Mouse (Mus musculus) heart, embryonic 14.5 days (tissue): Measurements from ENCODE around the gene Tcf21. TPM values are rescaled to one million over a fixed set of nuclear protein-coding genes. Genes with fewer than 3 reads are reported as not detected.
A peak's percentile ranks its signal among the peaks of the same experiment; 100 is the strongest.

ENCODE experiments used
- ATAC-seq: fragments of 200-750 bp; cut with Nextera tagmentation; 2 replicates; pipeline ENCODE4 v1.8.0; 2017; ENCODE audit warnings: low read depth, moderate TSS enrichment; ENCODE audit not compliant: insufficient number of reproducible peaks, insufficient read depth, low FRiP score
- H3K27ac ChIP-seq, 2 experiments: fragments of 200-500 bp in 1 of 2; fragments of 300-500 bp in 1 of 2; sonication (generic) in 1 of 2; replicated peaks in 1 of 2; 2 replicates each; pipeline ENCODE4 v1.5.1; 2012 to 2014; ENCODE audit warnings: low read depth in 2 of 2, low read length in 2 of 2, control low read depth in 1 of 2, mild to moderate bottlenecking in 1 of 2, mixed read lengths in 1 of 2; ENCODE audit not compliant: control insufficient read depth in 1 of 2, insufficient read depth in 1 of 2
- H3K27me3 ChIP-seq: fragments of 300-500 bp; sonication (generic); 2 replicates; pipeline ENCODE4 v1.6.1; 2014; ENCODE audit warnings: mild to moderate bottlenecking, low read length, control low read depth; ENCODE audit not compliant: control insufficient read depth, insufficient read depth
- H3K36me3 ChIP-seq: fragments of 300-500 bp; sonication (generic); 2 replicates; pipeline ENCODE4 v1.6.1; 2014; ENCODE audit warnings: mild to moderate bottlenecking, control low read depth, low read length, mixed read lengths; ENCODE audit not compliant: control insufficient read depth, insufficient read depth
- H3K4me1 ChIP-seq, 2 experiments: fragments of 200-500 bp in 1 of 2; fragments of 300-500 bp in 1 of 2; sonication (generic) in 1 of 2; 2 replicates each; pipeline ENCODE4 v1.6.1; 2012 to 2014; ENCODE audit warnings: low read length in 2 of 2, control low read depth in 1 of 2, mixed read lengths in 1 of 2; ENCODE audit not compliant: control insufficient read depth in 2 of 2, insufficient read depth in 2 of 2
- H3K4me2 ChIP-seq: fragments of 300-500 bp; sonication (generic); 2 replicates; pipeline ENCODE4 v1.6.1; 2014; ENCODE audit warnings: mild to moderate bottlenecking, low read length
- H3K4me3 ChIP-seq, 2 experiments: fragments of 200-500 bp in 1 of 2; fragments of 300-500 bp in 1 of 2; sonication (generic) in 1 of 2; 2 replicates each; pipeline ENCODE4 v1.5.1; 2012 to 2014; ENCODE audit warnings: low read length in 2 of 2, mild to moderate bottlenecking in 2 of 2, control low read depth in 1 of 2, low read depth in 1 of 2, moderate library complexity in 1 of 2; ENCODE audit not compliant: control insufficient read depth in 1 of 2, insufficient read depth in 1 of 2
- H3K9ac ChIP-seq: fragments of 300-500 bp; sonication (generic); 2 replicates; pipeline ENCODE4 v1.6.1; 2014; ENCODE audit warnings: mild to moderate bottlenecking, low read length
- H3K9me3 ChIP-seq: fragments of 300-500 bp; sonication (generic); 2 replicates; pipeline ENCODE4 v1.6.1; 2016; ENCODE audit warnings: low read length, control low read depth; ENCODE audit not compliant: control insufficient read depth
- WGBS: fragments of 180-500 bp; shearing (Covaris S2); extraction: QIAGEN DNeasy Blood & Tissue Kit; methylation state at CpG from one replicate; pipeline ENCODE4 v1.1.7; 2014; 5-methylcytosine and 5-hydroxymethylcytosine counted together
- polyA plus RNA-seq: library from polyadenylated mRNA; unstranded; fragments of >200 nt; fragmentation: Nextera tagmentation; extraction: Ambion mirVana; gene quantifications from 2 replicates; pipeline ENCODE4 v1.2.1, GENCODE M21; 2014

The Tcf21 gene
- polyA plus RNA-seq, 1 experiment from 2014 or later, result 71.6 TPM

- Histone ChIP-seq H3K36me3 (no peaks in the 10 kb centered on the region), H3K27me3 (peaks cover 80% of the 10 kb centered on the region), H3K4me1 (peaks cover 4 to 17% of the 10 kb centered on the region in 2 experiments; a peak in 3 of 4 replicates), H3K27ac (peak overlapping the region; percentile 6 to 59), H3K4me2 (peak overlapping the region; percentile 55), H3K4me3 (peak overlapping the region; percentile 12 to 29), H3K9me3 (no peaks in the 10 kb centered on the region), H3K9ac (peak overlapping the region; percentile 63)
- WGBS, result 11% methylated on average over 19 of the region's 19 CpGs
- no peak for ATAC-seq
Observed at GRCm38 (mm10) chr10:22815461-22816236, 4.3 kb downstream of the Tcf21 start.

GRCm38 (mm10) chr10:22814771-22815170, 5.2 kb downstream of the Tcf21 start:
- Histone ChIP-seq H3K4me2 (peak overlapping the region; percentile 55), H3K9ac (no peak overlapping the region), H3K9me3 (no peaks in the 10 kb centered on the region), H3K27me3 (peaks cover 81% of the 10 kb centered on the region), H3K4me1 (peaks cover 4 to 17% of the 10 kb centered on the region in 2 experiments; a peak in 3 of 4 replicates), H3K4me3 (peak overlapping the region; percentile 14 to 22; a peak in 3 of 4 replicates), H3K36me3 (no peaks in the 10 kb centered on the region), H3K27ac (peak overlapping the region; percentile 41 to 59; a peak in 3 of 4 replicates)
- no peak for ATAC-seq
- 2% methylated on average over 2 of the region's 2 CpGs for WGBS

- H3K27me3 ChIP-seq, result peaks cover 77% of the 10 kb centered on the region
- no peak overlapping the region for H3K4me3 ChIP-seq
- no peak overlapping the region for H3K9ac ChIP-seq
- no peaks in the 10 kb centered on the region for H3K9me3 ChIP-seq
- H3K4me1 ChIP-seq, result peaks cover 4 to 12% of the 10 kb centered on the region in 2 experiments; a peak in 3 of 4 replicates
- H3K4me2 ChIP-seq, result peak overlapping the region; percentile 37
- 2% methylated on average over 4 of the region's 8 CpGs for WGBS
- ATAC-seq, result no peak
- 0 out of 4 replicates have a peak overlapping the region, but pooled peaks of 1 of the 2 experiments have one; percentile 9 for H3K27ac ChIP-seq
- no peaks in the 10 kb centered on the region for H3K36me3 ChIP-seq
Observed at GRCm38 (mm10) chr10:22814294-22814693, 5.7 kb downstream of the Tcf21 start.

- no peak for ATAC-seq
- H3K27ac ChIP-seq, result peak overlapping the region; percentile 14 to 42; a peak in 3 of 4 replicates
- peaks cover 69% of the 10 kb centered on the region for H3K27me3 ChIP-seq
- H3K4me1 ChIP-seq, result peaks cover 4 to 9% of the 10 kb centered on the region in 2 experiments; a peak in 2 of 4 replicates
- peak overlapping the region; percentile 68 for H3K4me2 ChIP-seq
- peak overlapping the region; percentile 44; the same call in 1 of the 2 replicates for H3K9ac ChIP-seq
- H3K9me3 ChIP-seq, result no peaks in the 10 kb centered on the region
- WGBS, result 0% methylated on average over 18 of the region's 18 CpGs
- peak overlapping the region; percentile 30 to 32 for H3K4me3 ChIP-seq
- no peaks in the 10 kb centered on the region for H3K36me3 ChIP-seq
Observed at GRCm38 (mm10) chr10:22813317-22813960, 6.5 kb downstream of the Tcf21 start.

- peaks cover 4 to 9% of the 10 kb centered on the region in 2 experiments; a peak in 2 of 4 replicates for H3K4me1 ChIP-seq
- H3K27ac ChIP-seq, result no peak overlapping the region
- peak overlapping the region; percentile 36; the same call in 1 of the 2 replicates for H3K4me2 ChIP-seq
- no peak overlapping the region; the same call in 1 of the 2 replicates for H3K9ac ChIP-seq
- no peaks in the 10 kb centered on the region for H3K9me3 ChIP-seq
- peaks cover 58% of the 10 kb centered on the region for H3K27me3 ChIP-seq
- WGBS, result 25% methylated on average over 12 of the region's 12 CpGs
- no peaks in the 10 kb centered on the region for H3K36me3 ChIP-seq
- H3K4me3 ChIP-seq, result peak overlapping the region; percentile 2 to 16; a peak in 2 of 4 replicates
- ATAC-seq, result no peak
Observed at GRCm38 (mm10) chr10:22811921-22812320, 8.1 kb downstream of the Tcf21 start.

- H3K9me3 ChIP-seq, result no peaks in the 10 kb centered on the region
- WGBS, result 47% methylated on average over 3 of the region's 3 CpGs
- H3K4me1 ChIP-seq, result no peaks in the 10 kb centered on the region
- H3K27ac ChIP-seq, result no peak overlapping the region
- no peaks in the 10 kb centered on the region for H3K36me3 ChIP-seq
- ATAC-seq, result no peak
- no peaks in the 10 kb centered on the region for H3K27me3 ChIP-seq
- H3K4me2 ChIP-seq, result no peak overlapping the region
- no peak overlapping the region for H3K4me3 ChIP-seq
- H3K9ac ChIP-seq, result no peak overlapping the region
Observed at GRCm38 (mm10) chr10:22782684-22783083, 37.3 kb downstream of the Tcf21 start.

GRCm38 (mm10) chr10:22781466-22781865, 38.5 kb downstream of the Tcf21 start:
- no peaks in the 10 kb centered on the region for H3K36me3 ChIP-seq
- H3K4me2 ChIP-seq, result no peak overlapping the region
- no peaks in the 10 kb centered on the region for H3K9me3 ChIP-seq
- WGBS, result 29% methylated on average over 4 of the region's 4 CpGs
- no peak for ATAC-seq
- no peaks in the 10 kb centered on the region for H3K4me1 ChIP-seq
- no peak overlapping the region for H3K27ac ChIP-seq
- no peaks in the 10 kb centered on the region for H3K27me3 ChIP-seq
- H3K4me3 ChIP-seq, result no peak overlapping the region
- H3K9ac ChIP-seq, result no peak overlapping the region
